Mouse (Mus musculus) ES-E14 (cell line): ENCODE measurements at regions not wholly inside any gene's neighbourhood (a gene's known extent, or its start where the extent isn't known, plus 50 kb on each side); places are given as distances from the start of the nearest gene placed in this dataset.

Experiments used
- CHD2 ChIP-seq: IDR thresholded peaks from 2 replicates; pipeline ENCODE4 v1.6.1; 2014; ENCODE audit warnings: mild to moderate bottlenecking, low read depth, low read length, inconsistent platforms
- HCFC1 ChIP-seq: IDR thresholded peaks from 2 replicates; pipeline ENCODE4 v1.6.1; 2012; ENCODE audit warnings: low read length, inconsistent platforms, borderline replicate concordance; ENCODE audit not compliant: insufficient read depth
- MAFK ChIP-seq: IDR thresholded peaks from 2 replicates; pipeline ENCODE4 v1.6.1; 2014; ENCODE audit warnings: mild to moderate bottlenecking, low read depth, low read length, inconsistent platforms; ENCODE audit not compliant: insufficient read depth
- ZC3H11A ChIP-seq: IDR thresholded peaks from 2 replicates; pipeline ENCODE4 v1.6.1; 2012; ENCODE audit warnings: low read depth, mild to moderate bottlenecking, inconsistent platforms, low read length, borderline replicate concordance
- ZNF384 ChIP-seq: IDR thresholded peaks from 2 replicates; pipeline ENCODE4 v1.6.1; 2012; ENCODE audit warnings: low read depth, low read length, inconsistent platforms

DNA sequence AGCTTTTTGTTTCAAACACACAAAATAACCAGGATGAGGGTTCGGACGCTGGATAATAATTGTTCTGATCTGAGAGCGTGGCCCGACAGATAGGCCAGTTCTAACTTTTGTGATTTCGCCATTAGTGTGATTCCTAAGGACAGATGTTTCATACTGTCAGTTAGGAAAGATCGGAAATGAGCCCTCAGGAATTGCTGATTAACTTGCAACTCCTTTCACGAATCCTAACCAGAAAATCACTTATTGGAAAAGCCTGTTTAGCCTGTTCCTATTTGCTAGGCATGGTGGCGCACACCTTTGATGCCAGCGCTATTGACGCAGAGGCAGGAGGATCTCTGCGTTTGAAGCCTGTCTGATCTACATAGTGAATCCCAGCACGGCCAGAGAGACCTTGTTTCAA, 75.4 kb upstream of the Otx2 start:
- TF ChIP-seq HCFC1 (no peak), ZC3H11A (no peak), CHD2 (no peak), MAFK (no peak), ZNF384 (no peak)
